Mouse (Mus musculus) naive thymus-derived CD4-positive, alpha-beta T cell, adult 2 months (primary cell): ENCODE measurements around the gene Cped1.

Experiments used
- DNase-seq: peaks from one replicate; pipeline ENCODE4 v3.0.0-alpha.2; 2011; ENCODE audit warnings: low read depth

Gene Cped1

DNA sequence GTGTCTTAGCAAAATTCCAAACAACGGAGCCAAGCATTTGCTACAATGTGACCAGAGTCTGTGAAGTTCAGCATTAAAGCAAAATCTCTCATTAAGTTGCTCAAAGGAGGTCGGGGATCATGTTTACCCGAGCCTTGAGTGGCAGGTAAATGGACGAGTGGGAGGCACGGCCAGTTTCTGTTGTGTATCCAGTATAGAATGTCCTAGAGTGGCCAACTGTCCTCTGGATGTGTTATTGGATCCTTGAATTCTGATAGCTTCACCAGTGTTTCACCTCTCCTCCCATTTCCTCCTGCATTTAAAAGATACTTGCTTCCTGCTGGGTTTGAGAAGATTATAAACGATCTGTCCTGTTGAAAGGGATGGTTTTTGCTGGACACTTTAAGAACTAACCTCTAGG, 14.4 kb downstream of the Cped1 start:
- no peak for DNase-seq

DNA sequence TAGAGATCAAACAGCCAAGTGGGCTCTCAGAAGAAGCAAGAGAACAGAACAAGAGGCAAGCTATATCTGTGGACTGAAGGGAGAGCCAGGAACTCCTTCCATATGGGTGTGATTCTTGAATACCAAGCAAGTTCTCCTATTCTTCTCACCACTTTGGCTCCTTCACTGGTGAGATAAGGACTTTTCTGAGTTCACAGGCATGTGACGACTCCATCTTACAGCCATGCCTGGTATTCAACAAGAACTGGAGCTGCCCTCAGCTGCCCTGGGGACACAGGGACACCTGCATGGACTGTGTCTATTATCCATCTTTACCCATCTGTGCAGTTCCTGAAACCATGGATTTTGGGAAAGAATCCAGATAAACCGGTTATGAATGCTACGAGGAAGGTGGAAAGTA, 15.2 kb downstream of the Cped1 start:
- no peak for DNase-seq

DNA sequence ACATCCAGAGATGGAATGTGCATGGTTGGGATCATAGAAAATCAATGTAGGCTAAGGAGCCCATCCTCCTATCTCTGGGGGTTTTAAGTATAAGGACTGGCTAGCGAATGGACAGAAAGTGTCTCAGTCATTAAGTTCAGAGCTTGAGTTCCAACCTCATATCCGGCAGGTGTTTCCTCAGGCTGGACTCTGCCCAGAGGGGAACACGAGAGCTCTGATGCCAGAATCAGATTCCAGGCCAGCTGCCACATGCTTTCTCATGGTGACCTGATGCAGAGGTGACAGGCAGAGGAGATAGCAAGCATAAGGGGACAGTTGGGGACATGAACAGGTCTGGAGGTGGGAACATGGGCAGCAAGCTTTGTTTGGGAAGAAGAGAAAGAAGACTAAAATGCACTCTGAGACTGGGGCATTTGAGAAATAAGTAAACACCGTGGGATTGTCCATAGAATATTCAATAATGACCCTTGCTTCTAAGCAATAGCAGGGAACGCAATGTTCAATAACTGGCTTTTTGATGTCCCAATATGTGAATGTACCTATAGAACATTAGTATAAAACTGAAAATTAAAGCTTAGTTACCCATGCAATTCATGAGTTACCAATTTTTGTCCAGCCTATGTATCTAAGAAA, 15.7 kb downstream of the Cped1 start:
- no peak for DNase-seq

DNA sequence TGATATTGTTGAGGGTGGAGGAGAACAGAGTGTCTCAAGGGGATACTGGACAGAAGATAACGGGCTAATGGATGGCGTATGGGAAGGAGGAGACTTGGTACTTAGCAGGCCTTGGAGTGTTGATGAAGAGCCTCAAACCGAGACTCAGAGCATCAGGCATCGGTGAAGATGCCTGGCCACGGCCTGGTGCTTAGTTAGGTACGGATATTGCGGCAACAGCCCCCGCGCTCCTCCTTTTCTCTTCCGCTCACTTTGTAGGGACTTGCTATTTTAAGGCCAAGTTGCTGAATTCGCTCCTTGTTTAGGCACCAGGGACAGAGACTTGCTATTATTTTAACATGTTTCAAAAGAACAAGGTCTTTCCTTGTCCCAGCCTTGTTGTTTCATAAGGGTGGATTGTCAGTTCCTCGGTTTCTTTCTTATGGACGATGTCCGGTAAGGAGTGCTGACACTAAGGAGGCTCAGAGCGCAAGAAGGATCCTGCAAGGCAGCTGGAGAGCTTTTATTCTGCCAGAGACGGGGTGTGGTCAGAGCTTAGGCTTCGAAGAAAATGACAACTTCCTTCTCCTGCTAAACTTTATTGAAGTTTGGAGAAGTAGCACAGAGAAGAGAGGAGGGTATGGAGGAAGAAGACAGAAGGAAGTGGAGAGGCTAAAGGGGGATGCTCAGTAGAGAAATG, 16.9 kb downstream of the Cped1 start:
- no peak for DNase-seq

DNA sequence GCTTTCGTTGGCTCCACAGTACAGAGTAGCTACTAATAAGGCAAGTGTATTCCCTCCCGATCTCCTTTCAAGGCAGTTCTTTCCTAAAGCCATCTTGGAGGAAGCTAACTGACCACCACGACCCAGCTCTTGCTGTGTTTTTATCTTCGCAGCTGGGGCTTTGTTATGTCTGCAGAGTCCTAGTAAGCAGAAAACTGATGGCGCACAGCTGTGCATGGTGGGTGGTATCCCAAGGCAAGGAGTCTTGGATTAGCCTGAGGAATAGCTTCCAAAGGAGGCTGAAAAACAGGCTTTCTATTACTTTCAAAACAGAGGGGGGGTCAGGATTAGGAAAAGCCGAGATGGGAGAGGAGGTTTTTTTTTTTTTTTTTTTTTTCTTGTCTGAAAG, 17.5 kb downstream of the Cped1 start:
- no peak for DNase-seq

DNA sequence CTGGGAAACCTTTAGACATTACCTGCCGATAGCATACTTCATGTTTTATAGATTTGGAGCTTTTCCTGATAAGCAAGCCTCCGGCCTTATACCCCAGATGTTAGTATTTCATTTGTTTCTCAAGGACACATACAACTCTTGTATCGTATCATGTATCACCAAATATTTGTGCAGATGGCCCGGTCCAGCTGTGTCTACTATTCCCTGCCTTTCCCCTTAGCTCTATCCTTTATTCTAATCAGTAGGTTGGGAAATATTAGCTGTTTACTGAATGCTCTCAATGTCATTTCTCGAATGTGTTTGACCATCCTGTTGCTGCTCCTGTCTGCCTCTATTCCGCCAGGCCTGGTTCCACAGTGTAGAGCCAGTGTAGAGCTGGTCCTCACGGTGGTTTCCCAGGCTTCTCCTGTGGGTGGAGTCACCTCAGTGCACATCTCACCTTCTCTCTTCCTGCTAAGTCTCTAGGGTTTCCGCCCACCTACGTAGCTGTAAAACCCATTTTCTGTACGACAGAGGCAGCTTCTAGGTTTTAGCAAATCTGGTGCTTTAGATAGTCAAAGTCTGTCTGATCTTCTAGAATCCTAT, 18.3 kb downstream of the Cped1 start:
- no peak for DNase-seq

DNA sequence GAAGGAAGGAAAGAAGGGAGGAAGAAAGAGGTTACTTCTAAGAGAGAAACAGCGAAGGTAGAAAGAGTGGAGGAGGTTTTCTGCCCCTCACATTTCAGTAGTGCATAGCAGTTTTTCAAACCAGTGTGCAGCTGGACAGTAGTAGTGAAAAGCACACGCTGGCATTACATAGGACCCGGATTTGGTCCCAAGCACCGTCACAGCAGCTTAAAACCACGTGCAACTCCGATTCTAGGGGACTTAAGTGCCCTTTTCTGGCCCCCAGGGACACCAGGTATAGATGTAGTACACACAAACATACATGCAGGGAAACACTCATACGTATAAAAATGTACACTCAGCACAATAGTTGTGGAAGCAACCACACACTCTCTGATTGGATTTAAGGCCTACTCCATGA, 22.6 kb downstream of the Cped1 start:
- no peak for DNase-seq

DNA sequence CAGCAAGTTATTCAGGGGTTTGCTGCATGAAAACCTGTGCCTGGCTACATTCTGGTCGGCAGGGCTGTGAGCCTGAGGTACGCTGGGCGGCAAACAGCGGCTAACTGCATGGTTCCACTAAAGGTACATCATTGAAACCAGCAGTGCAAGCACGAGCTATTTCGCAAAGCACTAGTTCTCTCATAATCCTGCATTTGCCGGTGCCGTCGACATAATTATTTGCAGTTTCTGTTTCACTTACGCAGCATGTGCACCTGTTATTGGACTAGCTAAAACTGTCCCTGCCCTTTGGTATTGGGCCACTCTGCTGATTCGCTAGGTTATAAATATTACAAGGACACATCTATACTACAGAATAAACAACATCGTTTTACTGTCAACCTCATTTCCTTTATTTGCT, 24.5 kb downstream of the Cped1 start:
- DNase-seq = no peak

DNA sequence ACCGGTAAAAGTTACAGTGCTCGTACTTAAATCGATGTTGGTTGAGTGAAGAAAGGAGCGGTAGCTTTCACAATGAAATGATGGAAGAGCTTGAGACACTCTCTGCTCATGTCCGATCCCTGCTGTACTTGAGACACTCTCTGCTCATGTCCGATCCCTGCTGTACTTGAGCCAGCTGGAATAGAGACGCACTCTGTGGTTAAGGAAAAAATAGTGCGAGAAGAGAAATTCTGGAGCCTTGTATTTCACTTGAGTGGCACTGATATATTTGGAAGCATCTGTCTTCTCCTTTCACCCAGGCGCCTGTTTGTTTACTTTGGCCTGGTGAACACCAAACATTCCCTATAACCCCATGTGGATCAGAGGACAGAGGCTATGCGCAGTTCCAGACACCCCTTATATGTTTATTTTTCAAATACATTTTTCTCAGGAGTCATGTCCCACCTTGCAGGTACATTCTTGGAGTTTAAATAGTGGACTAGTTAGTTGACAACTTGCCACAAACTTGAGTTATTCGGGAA, 25.1 kb downstream of the Cped1 start:
- no peak for DNase-seq

DNA sequence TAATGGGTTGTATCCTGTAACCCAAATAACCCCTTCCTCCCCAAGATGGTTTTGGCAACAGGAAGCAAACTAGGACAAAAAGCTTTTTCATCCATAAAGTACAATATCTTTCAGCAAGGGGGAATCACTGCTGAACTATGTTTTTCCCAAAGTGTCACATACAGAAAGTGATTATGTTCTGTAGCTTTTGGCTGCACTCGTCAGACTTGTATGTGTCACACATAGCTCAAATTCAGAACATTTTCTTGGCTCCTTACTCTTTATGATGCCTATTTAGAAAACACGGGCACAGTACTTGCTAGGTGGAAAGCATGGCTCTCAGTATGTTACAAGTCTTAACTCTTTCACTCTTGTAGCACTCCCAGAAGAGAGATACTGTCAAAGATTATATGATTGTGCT, 25.8 kb downstream of the Cped1 start:
- DNase-seq = no peak

DNA sequence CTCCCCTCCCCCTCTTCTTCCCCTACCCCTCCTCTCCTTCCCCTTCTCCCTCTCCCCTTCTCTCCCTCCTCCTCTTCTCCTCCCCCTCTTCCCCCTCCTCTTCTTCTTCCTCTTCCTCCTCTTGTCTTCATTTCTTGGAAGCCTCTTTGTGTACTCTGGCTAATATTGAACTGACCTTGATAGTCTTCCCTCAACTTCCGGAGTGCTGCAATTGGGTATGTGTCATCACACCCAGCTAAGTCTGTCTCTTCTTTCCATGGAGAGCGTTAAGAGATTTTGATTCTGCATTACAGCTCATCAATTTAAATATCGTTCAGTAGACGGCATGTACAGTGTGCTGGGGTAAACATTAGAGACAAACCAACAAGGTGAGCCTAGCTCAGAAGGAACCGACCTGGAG, 26.4 kb downstream of the Cped1 start:
- no peak for DNase-seq

DNA sequence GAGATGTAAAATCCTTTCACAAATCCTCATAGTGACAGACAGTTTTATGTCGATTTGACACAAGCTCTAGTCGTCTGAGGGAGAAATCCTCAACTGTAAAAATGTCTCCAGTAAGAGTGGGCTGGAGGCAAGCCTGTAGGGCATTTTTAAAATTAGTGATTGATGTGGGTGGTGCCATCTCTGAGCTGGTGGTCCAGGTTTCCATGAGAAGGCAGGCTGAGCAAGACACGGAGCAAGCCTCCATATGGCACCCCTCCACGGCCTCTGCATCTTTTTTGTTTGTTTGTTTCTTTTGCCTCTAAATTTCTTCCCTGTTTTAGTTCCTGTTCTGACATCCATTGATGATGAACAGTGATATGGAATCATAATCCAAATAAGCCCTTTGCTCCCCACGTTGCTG, 26.8 kb downstream of the Cped1 start:
- DNase-seq = no peak

DNA sequence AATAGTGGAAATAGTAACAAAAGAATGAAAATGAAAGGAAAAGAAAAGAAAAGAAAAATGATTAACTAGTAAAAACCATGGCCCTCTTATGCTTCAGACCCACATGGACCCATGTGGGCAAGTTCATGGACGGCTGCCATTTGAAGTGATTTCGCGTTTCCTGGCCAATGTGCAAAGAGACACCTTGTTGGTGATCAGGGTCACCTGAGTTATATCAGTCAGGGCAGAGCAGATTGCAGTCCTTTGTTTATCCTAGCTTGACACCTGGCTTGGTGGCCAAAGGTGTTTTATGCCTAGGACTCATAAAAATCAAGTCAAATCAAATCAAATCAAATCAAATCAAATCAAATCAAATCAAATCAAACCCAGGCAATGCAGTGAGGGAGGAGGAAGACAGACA, 27.7 kb downstream of the Cped1 start:
- no peak for DNase-seq

DNA sequence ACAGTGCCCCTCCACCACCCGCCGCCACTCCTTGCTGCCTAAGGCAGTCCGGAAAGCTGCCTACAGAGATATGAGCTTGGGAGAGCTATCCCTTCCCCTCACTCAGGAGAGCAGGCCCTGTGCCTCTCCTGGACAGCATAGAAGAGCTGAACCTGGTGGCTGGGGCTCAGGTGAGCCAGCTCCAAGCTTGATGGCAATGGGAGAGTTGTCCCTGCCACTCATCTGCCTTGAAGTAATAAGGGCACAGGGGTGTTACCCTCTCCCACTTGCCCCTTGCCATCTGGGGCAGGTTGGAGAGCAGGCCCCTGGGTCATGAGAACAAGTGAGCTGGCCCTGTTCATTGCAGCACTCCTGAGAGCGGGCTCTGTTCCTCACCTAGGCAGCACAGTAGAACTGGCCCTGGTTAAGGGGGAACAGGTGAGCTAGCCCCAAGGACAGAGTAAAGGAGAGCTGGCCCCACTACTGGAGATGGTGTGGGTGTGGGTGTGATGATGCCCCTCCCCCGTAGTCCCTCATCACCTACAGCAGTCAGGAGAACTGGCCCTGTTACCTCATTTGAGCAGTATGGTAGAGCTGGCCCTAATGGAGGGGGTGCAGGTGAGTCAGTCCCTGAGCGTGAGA, 28.7 kb downstream of the Cped1 start:
- DNase-seq = no peak

DNA sequence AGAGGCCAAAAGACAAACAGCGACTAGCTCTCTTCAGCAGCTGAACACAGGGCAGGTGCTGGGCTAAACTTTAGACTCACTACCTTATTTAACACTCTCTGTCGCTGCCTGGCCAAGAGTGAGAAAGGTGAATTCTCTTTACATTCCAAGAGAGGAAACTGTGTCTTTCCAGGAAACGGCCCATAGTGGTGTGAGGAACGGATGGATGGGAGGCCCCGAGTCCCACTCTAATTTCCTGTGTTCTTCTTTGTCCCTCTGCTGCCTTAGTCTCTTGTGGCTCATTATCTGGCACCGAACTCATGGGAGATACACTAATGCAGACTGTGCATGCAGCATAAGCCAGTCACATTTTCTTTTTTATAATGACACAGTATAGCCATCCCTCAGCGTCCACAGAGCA, 31.9 kb downstream of the Cped1 start:
- no peak for DNase-seq

DNA sequence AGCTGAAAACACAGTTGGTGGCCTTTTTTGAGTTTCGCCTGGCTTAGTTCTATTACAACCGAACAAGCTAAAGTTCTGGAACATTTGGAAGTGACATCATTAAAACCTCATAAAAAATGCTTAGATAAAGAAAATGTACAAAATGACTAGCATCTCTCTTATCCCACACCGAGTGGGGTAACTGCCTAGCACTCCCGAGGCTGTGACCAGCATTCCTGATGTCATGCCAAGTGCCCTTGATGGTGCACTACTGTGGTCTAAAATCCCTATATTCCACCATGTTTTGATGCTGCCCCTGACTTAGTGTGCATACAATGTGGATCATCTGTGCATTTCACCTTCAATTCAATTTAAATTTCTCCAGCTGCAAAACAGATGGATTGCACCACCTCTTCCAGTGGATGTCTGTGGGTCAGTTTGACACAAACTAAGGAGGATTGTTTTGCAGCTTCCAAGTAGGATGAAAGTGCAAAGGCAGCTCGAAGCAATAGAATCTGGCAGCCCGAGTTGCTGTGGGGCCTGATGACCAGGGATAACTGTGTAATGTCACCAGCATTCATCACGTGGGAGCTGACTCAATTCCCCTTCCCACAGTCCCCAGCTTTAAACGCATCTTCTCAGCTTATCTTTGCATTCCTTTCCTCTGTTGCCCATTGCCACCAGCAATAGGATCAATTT, 33.2 kb downstream of the Cped1 start:
- no peak for DNase-seq

DNA sequence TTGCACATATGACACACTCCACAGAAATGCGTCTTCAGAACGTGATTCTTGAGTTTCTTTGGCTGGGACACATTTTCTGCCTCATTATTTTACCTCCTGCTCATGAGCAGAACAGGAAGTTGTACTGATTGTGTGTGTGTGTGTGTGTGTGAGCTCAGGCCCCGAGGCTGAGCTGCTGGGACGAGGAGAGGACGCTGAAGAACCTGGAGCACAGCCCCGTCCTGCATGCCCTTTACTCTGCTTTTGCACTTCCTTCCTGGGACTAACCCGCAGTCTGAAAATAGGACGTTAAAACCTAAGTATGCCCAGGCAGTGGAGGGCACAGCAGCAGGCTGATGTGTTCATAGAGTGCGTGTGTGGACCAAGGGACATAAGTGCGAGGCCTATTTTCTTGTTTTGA, 33.9 kb downstream of the Cped1 start:
- DNase-seq = no peak

DNA sequence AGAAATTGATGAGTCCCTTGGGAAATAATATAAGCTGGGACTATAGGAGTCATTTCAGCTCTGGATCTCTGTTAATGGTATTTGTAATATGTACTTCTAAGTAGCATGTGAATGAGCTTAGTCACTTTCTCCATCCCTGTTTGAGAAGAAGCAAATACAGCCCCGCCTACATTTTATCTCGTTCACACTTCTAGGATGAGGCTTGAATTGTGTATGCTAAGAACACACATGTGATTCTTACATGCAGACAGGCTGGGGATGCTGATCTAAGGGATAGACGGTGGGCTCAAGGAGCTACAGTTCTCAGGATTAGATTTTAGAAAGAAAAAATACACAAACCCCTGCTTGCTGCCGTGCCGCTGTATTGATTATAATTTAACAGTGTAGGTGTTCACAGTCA, 35.0 kb downstream of the Cped1 start:
- DNase-seq = no peak

DNA sequence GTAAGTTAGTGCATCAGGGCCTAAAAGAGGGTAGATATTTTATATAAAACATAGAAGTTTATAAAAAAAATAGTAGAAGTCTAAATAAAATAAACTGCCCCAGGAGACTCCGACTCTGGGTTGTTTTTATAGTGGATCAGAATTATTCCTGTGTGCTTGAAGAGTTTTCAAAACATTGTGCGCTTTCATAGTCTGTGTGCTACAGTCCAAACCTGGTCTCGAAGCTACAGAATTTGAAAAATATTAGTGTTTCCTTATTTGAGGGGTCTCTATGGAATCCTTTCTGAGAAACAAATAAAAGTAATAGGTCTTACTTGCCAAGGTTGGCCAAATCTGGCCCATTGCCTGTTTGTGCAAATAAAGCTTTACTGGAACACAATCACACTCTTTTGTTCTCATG, 35.6 kb downstream of the Cped1 start:
- DNase-seq = no peak

DNA sequence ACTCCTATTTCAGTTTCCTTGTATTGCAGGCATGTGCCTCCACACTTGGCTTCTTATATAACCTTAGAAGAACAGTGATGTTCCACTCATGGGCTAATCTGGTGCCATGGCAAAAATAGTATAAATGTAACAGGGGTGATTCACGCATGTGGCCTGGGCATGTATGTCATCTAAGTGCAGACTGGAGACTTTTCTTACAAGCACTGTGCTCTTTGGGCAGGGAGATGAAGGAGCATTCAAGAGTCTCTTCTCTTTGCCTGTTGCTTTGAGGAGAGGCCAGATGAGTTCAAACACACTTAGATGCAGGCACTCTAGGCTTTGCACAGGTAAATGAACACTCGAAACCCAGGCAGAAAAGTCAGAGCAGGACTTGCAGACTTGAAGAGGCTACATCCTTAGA, 38.5 kb downstream of the Cped1 start:
- DNase-seq = no peak

DNA sequence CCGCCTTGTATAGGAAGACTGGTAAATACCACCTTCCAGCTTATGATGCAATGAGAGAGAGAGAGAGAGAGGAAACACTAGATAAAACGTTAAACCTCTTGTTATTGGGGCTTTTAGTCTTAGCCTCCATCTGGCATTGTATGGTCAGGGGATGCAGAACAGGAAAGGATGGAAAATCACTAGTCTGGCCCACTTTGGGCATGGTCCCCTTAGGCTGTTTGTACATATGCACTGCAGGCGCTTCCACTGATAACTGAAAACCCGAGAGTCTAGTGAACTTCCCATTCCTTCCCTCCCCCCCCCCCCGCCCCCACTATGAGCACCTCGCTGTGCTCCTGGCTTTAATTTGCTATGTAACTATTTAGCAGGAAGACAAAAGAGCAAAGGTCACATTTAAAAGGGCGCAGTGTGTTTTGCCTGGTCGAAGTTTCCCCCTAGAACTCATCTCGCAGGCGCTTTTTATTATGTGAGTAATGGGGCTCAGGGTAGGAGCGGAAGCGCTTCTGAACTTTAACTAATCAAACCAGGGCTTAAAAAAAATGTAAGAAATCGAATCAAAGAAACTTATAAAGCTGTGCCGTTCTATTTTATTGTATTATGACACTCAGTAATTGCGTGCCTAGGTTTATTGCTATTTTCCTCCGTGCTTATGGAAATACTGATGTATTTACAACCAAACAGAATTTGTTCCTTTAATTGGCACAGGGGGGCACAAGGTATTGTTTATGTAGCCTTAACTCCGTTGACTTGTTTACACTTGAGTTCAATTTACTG, 40.1 kb downstream of the Cped1 start:
- DNase-seq = no peak

DNA sequence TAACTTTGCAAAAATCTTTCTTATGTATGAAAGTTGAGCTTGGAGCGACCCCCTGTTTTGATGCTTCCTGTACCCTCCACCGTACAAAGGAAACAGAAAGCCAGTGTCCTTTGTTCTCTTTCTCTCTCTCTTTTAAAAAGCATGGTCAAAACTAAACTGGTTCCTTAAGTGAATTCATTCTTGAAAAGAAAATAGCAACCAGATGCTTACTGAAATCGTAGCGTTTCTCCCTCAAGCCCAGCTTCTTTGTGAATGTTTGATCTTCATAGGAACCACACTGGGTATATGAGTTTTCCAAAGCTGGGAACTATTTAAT, 40.6 kb downstream of the Cped1 start:
- DNase-seq = no peak
